Mouse (Mus musculus) heart, adult 2 months (tissue): ENCODE data around the gene Clstn3.

Experiments used
- CTCF ChIP-seq: fragments of 200-600 bp; IDR thresholded peaks from 2 replicates; pipeline ENCODE4 v1.8.1; 2022; ENCODE audit warnings: antibody characterized with exemption, mild to moderate bottlenecking, moderate library complexity
- EP300 ChIP-seq: fragments of 200-500 bp; IDR thresholded peaks from 2 replicates; pipeline ENCODE4 v1.6.1; 2011; ENCODE audit warnings: low read depth, low read length, control low read depth; ENCODE audit not compliant: insufficient read depth
- POLR2A ChIP-seq: fragments of 200-500 bp; IDR thresholded peaks from 2 replicates; pipeline ENCODE4 v1.6.1; 2011; ENCODE audit warnings: mild to moderate bottlenecking, low read depth, low read length, control low read depth; ENCODE audit not compliant: insufficient read depth

DNA sequence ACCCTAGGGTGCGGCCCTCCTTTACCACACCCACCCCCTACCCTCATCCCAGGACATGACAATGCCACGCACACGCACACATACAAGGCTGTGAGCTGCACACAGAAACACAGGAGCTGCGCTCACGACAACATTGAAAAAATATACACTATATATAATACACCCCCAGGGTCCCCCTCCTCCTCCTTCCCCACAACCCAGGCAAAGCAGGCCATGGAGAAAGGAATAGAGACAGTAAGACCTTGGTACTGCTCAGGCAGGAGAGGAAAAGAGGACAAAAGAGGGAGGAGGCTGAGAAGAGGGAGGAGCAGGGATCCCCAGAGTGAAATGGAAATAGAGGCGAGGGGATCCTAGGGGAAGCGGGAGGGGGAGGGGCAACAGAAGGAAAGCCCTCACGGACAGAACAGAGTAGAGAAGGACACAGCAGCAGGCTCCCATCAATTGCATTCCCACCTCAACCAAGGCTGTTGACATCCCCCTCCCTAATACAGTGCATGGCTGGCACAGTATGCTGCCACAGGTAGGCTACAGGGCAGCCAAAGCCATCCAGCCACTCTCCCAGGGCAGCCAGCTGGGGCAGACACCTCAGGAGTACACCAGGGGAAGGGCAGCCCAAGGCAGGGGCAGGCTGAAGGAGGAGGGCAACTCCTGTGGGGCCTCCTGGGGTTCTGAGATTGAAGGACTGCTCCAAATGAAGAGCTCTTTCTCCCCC, 33.7 kb downstream of the Clstn3 start:
- TF ChIP-seq CTCF (no peak), POLR2A (no peak), EP300 (no peak)
